ENCODE assay signal across 46 mouse cellular contexts in the genomic region with DNA sequence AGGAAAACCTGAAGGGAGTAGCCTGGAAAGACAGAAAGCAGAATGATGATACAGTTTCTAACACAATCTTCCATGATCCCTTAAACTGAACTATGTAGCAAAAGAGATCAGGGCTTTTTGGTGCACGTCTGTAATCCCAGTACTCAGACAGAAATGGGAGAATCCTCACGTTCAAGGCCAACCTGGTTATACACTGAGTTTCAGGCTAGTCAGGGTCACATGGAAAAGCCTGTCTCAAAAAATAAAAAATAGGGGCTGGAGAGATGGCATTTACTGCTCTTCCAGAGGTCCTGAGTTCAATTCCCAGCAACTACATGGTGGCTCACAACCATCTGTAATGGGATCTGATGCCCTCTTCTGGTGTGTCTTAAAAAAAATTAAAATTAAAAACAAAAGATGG. TPM values are rescaled to one million over a fixed set of nuclear protein-coding genes. Genes with fewer than 3 reads are reported as not detected.
"Had no signal": no experiment of that assay in that cellular context is flagged by ENCODE, and none has a peak within 500 bp of the region (broad histone marks: within the 10 kb centered on the region; RNA-seq: fewer than 3 reads in every experiment).

No protein-coding gene starts in this region.

- H3K9ac ChIP-seq: heart, embryonic 12.5 days; heart, embryonic 13.5 days; heart, embryonic 15.5 days; hindbrain, embryonic 12.5 days; hindbrain, embryonic 13.5 days; hindbrain, embryonic 14.5 days; hindbrain, embryonic 15.5 days; intestine, embryonic 15.5 days; kidney, embryonic 15.5 days had no signal

- H3K27ac ChIP-seq: heart, embryonic 13.5 days; heart, embryonic 15.5 days; hindbrain, embryonic 10.5 days; hindbrain, embryonic 12.5 days; hindbrain, embryonic 13.5 days; hindbrain, embryonic 14.5 days; hindbrain, embryonic 15.5 days; hindbrain, postnatal 0 days; intestine, embryonic 15.5 days; kidney, embryonic 15.5 days; kidney, postnatal 0 days; layer of hippocampus, adult 2 months; left cerebral cortex, adult 2 months had no signal

- DNase-seq: heart, postnatal 10 days; heart, postnatal 14 days; heart, postnatal 36 days; heart, postnatal 4 days; kidney, adult 11 months; kidney, adult 18-20 months; kidney, adult 2 months; kidney, adult 8-10 months; kidney, adult 9 months; kidney, postnatal 10 days; kidney, postnatal 14 days; kidney, postnatal 25 days; kidney, postnatal 36 days; kidney, postnatal 4 days; layer of hippocampus, adult 9-11 months; layer of hippocampus, postnatal 36 days had no signal

- H3K36me3 ChIP-seq: heart, embryonic 12.5 days; heart, embryonic 13.5 days; heart, embryonic 15.5 days; hindbrain, embryonic 10.5 days; hindbrain, embryonic 12.5 days; hindbrain, embryonic 13.5 days; hindbrain, embryonic 15.5 days; intestine, embryonic 15.5 days; kidney, embryonic 15.5 days had no signal

- H3K27me3 ChIP-seq: heart, embryonic 12.5 days; heart, embryonic 13.5 days; heart, embryonic 15.5 days; hindbrain, embryonic 12.5 days; hindbrain, embryonic 13.5 days; hindbrain, embryonic 15.5 days; intestine, embryonic 15.5 days; kidney, embryonic 15.5 days had no signal

- H3K9me3 ChIP-seq: heart, embryonic 12.5 days; heart, embryonic 13.5 days; heart, embryonic 15.5 days; hindbrain, embryonic 10.5 days; hindbrain, embryonic 12.5 days; hindbrain, embryonic 13.5 days; hindbrain, embryonic 15.5 days; intestine, embryonic 15.5 days; kidney, embryonic 15.5 days had no signal

- H3K4me3 ChIP-seq: heart, embryonic 12.5 days; heart, embryonic 13.5 days; heart, embryonic 15.5 days; hindbrain, embryonic 10.5 days; hindbrain, embryonic 12.5 days; hindbrain, embryonic 13.5 days; hindbrain, embryonic 15.5 days; intestine, embryonic 15.5 days; kidney, embryonic 15.5 days; layer of hippocampus, adult 2 months; left cerebral cortex, adult 2 months had no signal

- H3K4me1 ChIP-seq: heart, embryonic 12.5 days; heart, embryonic 13.5 days; heart, embryonic 15.5 days; hindbrain, embryonic 10.5 days; hindbrain, embryonic 12.5 days; hindbrain, embryonic 13.5 days; hindbrain, embryonic 15.5 days; intestine, embryonic 15.5 days; kidney, embryonic 15.5 days had no signal

RNA-seq across cellular contexts. Expression of gene Sh2d7, which starts 48.4 kb away (rescaled TPM):
- total RNA-seq: heart, postnatal 10 days; heart, postnatal 14 days; heart, postnatal 25 days; heart, postnatal 36 days; heart, postnatal 4 days; hematopoietic stem cell, adult 5-6 weeks; hindbrain, postnatal 0 days; layer of hippocampus, adult 2 months; layer of hippocampus, adult 8-10 months; layer of hippocampus, postnatal 10 days; layer of hippocampus, postnatal 25 days; left cerebral cortex, adult 18-20 months had no signal
- polyA plus RNA-seq: heart, embryonic 11.5 days; heart, embryonic 12.5 days; heart, embryonic 13.5 days; heart, embryonic 14.5 days; heart, embryonic 15.5 days; heart, embryonic 16.5 days; heart, postnatal 0 days; hindbrain, embryonic 10.5 days; hindbrain, embryonic 12.5 days; hindbrain, embryonic 14.5 days; hindbrain, embryonic 15.5 days; inflammation-experienced regulatory T-cells, adult 6 months; intestine, embryonic 14.5 days; intestine, embryonic 15.5 days; intestine, embryonic 16.5 days; intestine, postnatal 0 days; kidney, adult 2 months; kidney, embryonic 14.5 days; kidney, embryonic 15.5 days; kidney, embryonic 16.5 days; kidney, postnatal 0 days had no signal
